Mouse (Mus musculus) cerebellum, adult 8-10 months (tissue): ENCODE measurements around the gene Xrcc1.
"Not testable (repeated sequence)": the region's sequence is repeated elsewhere in the genome, so short reads cannot be mapped to it uniquely, and the experiment has no call there.

Experiments
- DNase-seq: peaks from one replicate; pipeline ENCODE4 v3.0.0; 2022

Xrcc1 gene

DNA sequence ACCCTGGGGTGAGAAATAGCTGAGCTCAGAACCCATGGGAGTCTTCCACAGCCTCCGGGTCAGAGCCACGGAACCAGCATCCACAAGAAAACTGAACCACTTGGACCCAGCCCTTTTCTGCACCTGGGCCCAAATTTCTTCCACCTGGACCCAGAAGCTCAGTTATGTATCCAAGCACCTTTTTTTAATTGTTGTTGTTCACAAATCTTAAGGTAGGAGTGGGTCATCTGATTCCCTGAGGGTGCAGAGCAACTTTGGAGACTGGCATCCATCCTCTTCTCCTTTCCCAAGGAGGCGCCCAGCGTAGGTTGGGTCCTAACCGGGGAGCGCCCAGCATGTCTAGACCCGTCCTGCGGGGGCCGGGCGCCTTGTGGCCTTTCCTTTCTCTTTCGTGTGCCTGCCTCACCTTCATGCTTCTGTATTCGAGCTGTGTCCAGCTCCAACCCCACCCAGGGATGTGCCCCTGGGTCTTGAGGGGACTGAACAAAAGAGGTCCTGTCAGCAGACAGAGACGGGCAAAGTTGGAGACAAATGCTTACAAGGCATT, at the start of gene Xrcc1, which contains the start of gene Pinlyp:
TSS of gene Xrcc1 (plus strand) at position 222 of the 547 bp plus-strand sequence.
TSS of gene Pinlyp (minus strand) at position 51 of the 547 bp plus-strand sequence.
- DNase-seq: no peak

DNA sequence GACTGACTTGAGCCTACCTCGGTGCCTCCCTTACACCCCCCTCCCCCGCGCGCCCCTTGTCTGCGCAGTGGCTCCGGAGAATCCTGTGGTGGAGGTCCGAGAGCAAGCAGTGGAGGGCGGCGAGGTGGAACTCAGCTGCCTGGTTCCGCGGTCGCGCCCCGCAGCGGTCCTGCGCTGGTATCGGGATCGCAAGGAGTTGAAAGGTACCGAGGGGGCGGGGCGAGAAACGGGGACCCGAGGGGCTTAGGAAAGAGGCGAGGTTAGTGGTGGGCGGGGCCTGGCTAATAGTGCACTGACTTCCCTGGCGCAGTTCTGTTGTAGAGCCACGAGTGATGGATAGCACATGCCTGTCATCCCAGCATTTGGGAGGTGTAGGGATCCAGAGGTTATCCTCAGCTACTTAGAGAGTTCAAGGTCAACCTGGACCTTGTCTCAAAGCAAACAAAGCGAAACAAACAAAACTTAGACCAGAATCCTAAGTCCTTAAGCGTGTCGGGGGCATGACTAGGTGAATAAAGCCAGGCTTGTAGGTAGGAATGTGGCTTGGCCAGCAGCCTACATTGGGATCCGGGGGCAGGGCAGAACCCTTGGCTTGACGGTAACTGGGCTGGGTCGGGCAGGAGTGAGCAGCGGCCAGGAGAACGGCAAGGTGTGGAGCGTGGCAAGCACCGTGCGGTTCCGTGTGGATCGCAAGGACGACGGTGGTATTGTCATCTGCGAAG, 46.1 kb upstream of the Xrcc1 start:
- no peak for DNase-seq

DNA sequence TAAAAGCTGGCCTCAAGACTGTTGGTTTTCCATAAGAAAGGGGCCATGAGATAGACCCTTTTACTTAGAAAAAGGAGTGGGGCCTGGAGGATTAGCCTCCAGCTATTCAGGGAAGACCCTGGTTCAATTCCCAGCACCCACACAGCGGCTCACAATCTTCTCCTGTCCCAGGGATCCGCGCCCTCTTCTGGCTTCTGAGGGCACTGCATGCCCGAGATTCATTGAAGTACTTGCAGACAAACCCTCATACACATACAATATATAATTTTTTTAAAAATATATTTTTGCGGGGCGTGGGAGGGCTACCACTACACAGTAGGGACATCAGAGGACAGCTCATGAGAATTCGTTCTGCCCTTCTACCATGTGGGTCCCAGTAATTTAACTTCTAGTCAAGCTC, 45.2 kb upstream of the Xrcc1 start:
- no peak for DNase-seq

- DNase-seq: no peak
These were observed 44.6 kb upstream of the Xrcc1 start for GRCm38 (mm10) chr7:24501492-24501891.

GRCm38 (mm10) chr7:24504004-24504403, 42.1 kb upstream of the Xrcc1 start:
- DNase-seq: no peak

GRCm38 (mm10) chr7:24504868-24505267, 41.2 kb upstream of the Xrcc1 start:
- DNase-seq: no peak

DNA sequence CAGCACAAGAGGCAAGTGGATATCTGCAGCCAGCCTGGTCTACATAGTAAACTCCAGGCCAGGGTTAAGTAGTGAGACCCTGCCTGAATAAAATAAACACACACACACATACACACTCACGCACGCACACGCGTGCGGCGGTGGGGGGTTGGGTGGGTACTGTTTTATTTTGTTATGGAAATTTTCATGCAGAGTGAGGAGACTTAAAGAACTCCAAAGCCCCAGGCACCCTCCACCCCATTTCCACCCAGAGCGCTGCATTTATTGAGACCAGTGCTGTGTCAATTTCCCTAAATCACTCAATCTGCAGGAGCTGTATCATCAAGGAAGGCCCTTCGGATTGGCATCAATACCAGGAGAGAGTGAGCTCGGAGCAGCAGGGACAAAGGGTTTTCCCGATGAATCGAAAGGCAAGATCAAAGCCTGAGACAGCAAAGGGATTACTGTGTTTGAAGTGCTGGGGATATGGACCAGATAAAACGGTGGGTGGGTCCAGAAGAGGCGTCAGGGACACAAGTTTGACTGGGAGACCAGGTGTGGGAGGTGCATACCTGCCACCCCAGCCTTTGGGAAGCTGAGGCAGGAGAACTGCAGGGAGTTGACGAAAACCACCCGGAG, 40.5 kb upstream of the Xrcc1 start:
- DNase-seq: no peak

- DNase-seq: no peak
These were observed 40.0 kb upstream of the Xrcc1 start for GRCm38 (mm10) chr7:24506065-24506459.

- peak; percentile 76 for DNase-seq
These were observed 39.6 kb upstream of the Xrcc1 start for GRCm38 (mm10) chr7:24506476-24506837.

DNA sequence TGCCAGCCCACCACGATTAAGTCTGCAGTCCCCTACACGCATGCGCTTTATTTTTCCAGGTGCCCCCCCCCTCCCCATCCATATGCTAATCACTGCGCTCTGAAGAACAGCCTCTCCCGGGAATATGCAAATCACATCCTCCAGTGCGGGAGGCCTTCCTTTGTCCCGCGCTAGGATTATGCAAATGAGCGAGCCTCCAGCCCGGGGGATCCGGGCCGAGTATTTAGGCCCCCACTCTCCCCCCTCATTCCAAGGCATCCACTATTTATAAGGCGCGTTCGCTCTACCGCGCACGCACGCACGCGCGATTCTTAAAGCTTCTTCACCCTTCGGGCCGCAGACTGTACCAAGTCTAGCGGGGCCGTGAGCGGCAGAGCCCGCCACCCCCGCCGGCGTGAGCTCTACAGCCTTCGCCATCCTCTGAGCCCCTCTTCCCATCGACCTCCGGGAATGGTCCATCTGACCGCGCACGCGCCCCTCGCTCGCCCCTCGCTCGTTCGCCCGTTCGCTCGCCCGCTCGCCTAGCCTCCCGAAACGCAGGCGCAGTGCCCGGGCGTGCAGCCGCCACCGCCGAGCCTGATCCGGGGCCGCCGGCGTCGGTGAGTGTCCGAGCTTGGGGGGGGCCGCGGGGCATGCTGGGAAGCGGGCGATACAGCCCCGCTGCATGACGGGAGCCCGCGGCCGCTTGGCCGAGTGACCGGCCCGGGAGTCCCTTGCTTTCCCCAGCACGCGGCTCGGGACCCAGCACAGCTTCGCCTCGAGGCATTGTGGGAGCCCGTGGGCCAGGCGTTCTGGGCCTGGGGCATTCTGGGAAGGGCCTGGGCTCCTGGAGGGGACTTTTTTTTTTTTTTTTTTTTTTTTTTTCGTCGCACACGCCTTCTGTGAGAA, 39.0 kb upstream of the Xrcc1 start, which contains the start of gene Zfp428:
TSS of gene Zfp428 (plus strand) at position 169 of the 888 bp plus-strand sequence.
- DNase-seq: peak; percentile 86

- no peak for DNase-seq
These were observed 38.4 kb upstream of the Xrcc1 start for GRCm38 (mm10) chr7:24507726-24508114.

DNA sequence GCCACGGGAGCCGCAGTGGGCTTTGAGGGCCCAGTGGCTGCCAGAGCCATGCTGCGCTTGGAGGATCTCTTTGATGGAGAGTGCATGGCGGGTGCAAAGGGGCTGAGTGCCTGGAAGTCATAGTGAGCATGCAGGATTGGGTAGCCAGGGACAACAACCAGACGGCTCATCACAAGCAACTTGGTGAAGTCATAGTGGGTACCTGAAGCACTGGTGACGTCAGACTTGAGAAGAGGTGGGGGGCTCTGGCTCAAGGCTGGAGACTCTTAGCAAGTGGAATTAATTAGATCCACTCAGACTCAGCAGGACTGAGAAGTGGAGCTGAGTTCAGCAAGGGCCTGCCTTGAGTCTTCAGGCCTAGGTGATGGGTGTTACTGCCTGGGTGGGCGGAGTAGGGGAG, 33.7 kb upstream of the Xrcc1 start, which contains the start of gene AC161166.1:
TSS of gene AC161166.1 (minus strand) at position 101 of the 400 bp plus-strand sequence.
- DNase-seq: no peak

DNA sequence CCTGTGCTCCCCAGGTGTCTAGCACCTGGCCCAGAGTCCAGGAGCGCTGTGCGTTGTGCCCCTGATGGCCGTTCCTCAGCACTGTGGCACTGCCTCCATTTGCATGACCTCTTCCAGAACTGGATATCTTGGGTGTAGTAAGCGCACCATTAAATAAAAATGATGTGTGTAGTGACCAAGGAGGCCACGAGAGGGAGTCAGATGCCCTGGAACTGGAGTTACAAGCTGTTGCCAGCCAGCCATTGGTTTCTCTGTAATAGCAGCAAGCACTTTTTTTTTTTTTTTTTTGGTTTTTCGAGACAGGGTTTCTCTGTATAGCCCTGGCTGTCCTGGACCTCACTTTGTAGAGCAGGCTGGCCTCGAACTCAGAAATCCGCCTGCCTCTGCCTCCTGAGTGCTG, 29.8 kb upstream of the Xrcc1 start:
- DNase-seq: peak; percentile 57

DNA sequence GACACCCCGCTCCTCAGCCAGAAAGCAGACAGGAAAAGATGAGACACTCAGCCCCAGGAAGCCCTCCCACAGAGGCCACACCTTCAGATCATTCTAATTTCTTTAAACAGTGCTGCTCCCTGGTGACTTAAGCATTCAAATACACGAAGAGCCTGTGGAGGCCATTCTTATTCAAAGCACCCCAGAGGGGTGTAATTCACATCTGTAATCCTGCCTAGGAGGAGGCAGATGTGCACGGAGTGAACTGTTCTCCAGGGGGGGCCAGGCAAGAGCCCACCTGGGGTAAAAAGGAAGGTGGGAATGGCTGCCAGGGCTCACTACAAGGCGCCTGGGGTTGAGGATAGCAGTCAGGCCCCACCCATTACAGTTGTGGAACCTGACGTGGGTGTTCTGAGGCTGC, 29.0 kb upstream of the Xrcc1 start:
- DNase-seq: no peak

DNA sequence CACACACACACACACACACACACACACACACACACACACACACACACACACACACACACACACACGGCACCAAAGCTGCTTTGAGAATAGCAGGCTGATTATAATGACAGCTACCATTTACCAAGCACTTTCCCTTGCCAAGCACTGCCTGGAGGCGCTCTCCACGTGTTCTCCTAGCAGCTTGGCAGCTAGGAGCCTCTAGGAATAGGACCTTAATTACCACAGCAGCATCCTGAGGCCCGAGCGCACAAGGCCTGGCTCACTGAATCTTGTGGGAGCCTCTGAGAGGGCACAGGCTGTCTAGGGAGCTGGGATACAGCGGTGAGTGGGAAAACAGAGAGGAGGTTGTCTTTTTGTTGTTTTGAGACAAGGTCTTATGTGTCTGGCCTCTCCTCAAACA, 28.4 kb upstream of the Xrcc1 start:
- no peak for DNase-seq

GRCm38 (mm10) chr7:24519130-24519529, 27.0 kb upstream of the Xrcc1 start:
- no peak for DNase-seq

DNA sequence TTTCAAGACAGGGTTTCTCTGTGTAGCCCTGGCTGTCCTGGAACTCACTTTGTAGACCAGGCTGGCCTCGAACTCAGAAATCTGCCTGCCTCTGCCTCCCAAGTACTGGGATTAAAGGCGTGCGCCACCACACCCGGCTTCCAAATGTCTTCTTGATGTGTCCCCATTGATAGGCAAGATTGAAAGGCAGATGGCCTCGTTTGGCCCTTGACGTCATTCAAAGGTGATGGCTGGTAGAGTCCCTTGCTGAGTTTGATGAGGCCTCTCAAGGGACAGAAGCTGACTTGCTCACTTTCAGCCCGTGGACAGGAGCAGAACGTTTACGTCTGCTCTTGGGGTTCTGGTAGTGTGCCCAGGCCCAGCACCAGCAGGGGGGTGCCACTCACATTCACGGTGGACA, 26.0 kb upstream of the Xrcc1 start:
- DNase-seq: not testable (repeated sequence)

GRCm38 (mm10) chr7:24522805-24523204, 23.3 kb upstream of the Xrcc1 start:
- no peak for DNase-seq

DNA sequence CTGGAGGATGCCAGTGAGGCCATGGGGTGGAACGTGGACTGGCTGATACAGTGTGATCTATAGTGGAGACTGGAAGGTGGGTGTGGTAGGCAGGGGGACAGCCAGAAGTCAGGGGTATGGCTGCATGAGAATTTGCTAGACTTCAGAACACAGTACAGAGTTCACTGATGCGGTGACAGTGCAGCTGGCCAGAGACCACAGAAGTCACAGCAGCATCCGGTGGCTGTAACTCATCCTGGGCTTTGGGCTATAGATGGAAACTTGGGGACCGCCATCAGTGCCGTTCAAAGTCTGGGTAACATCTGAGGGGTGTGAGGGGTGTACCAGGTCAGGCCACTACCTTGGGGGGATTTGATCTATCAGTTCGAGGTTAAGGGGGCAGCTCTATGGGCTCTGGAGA, 22.4 kb upstream of the Xrcc1 start:
- DNase-seq: no peak

GRCm38 (mm10) chr7:24524978-24525377, 21.1 kb upstream of the Xrcc1 start:
- DNase-seq: no peak

GRCm38 (mm10) chr7:24525686-24526420, 20.2 kb upstream of the Xrcc1 start:
- DNase-seq: peak; percentile 75

DNA sequence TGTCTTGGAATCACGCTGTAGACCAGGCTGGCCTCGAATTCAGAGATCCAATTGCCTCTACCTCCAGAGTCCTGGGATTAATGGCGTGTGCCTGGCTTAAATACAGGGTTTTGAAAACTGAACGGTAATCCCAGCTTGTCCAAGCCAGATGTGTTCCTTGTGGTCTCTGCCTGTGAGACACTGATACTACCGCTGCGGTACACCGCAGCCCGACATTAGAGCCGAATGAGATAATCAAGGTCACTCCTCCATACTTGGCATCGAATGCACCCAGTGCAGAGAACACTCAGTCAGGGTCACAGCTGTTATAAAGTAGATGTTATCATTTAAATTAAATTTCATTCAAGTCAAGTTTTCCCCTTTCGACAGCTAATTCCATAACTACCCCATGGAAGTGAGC, 17.2 kb upstream of the Xrcc1 start:
- no peak for DNase-seq
